Mouse (Mus musculus) kidney, adult 11 months (tissue): ENCODE measurements around the gene Acadsb.

Experiments used
- DNase-seq: peaks from one replicate; pipeline ENCODE4 v3.0.0; 2022

The Acadsb gene

DNA sequence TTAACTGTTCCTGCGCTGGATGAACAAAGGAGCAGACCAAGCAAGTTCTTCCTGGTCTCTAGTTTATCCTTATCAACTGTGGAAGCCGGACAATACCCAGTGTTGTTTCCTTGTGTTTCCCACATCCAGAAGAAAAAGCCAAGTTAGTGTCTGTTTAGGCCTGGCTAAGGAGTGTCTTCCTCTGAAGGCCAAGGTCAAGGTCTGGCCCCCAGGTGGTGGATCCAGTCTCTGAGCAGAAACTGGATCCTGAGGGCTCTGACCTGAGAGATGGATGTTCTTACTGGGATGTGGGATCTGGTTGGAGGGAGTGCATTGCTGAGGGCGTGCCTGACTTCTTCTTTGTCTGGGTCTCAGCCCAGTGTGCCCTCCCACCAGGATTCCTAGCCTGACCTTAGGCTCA, 55.3 kb downstream of the Acadsb start:
- DNase-seq: no peak

DNA sequence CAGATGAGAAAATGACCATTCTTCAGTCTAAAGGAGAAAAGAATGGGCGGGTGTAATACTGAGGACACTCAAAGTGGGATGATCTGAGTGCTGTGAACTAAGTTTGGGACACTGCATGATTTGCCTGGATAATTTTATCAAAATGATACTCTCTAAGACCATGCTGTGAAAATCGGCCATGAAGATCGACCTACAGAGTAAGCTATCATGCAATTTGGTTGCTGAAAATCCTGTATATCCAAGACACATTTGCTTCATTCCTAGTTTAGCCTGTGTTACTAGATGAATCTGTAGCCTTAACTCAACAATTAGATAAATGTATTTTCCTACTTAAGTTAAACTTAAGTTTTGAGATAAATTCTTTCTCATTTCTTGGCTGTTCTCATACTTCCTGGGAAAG, 56.9 kb downstream of the Acadsb start:
- no peak for DNase-seq

DNA sequence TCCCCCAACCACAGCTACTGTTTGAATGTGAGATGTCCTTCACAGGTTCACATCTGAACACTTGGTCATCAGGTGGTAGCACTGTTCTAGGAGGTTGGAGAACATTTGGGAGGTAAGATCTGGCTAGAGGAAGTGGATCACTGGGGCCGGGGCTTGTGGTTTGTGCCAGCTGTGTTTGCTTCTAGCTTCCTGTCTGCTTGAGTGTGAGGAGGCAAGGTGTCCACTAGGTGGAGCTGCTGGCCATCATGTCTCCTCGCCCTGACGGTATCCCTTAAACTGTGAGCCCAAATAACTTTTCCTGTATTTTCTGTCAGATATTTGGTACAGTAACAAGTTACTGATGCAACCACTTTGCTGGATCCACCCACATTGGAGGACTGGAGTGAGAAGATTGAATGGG, 59.1 kb downstream of the Acadsb start:
- no peak for DNase-seq

DNA sequence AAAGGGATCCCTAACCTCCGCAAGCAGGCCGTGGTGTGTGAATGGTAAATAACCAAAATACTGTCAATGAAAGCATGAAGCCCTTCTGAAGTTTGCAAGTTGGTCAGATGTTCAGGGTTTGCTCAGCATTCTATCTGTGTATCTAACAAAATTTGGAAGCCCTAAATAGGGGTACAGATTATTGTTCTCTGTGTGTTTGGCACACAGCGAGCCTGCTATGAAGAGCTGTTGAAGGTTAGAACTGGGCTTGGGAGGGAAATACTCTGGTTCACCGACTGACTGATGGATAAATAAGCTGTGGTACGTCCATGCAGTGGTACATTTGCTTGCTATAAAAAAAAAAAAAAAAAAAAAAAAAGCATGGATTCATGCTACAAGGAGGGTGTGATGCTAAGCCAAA, 61.1 kb downstream of the Acadsb start:
- no peak for DNase-seq

DNA sequence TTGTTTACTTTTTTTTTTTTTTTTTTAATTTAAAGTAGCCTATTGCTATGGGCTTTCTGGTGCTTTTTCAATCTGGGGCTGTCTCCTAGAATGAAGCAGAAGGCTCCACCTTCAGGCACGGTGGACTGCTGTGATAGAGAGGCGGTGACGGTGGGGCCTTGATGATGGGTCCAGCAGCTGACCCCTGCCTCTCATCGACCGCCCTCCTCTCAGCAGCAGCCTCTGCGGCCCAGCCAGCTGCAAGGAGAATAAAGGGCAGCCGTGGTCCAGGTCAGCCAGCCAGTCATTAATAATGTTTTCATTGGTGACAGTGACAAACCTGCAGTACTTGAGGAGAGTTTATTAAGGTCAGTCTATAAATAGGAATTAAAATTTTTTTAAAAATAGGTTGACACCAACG, 66.7 kb downstream of the Acadsb start:
- no peak for DNase-seq

DNA sequence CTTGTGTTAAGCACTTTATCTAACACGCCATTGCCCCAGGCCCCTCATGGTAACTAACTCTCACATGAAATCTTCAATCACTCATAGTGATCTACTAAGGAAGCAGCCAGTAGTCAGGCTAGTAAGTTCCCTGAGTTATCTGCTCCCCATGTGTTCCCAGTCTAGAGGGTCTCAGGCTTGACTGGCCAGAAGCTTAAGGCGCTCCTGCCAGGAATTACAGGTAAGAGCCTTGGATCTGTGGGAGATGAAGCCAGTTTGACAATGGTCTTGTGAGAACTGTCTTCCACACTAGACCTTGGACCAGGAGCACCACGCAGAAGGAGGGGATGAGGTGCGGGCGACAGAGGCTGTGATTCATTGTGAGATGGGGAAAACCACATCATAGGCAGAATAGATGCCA, 68.0 kb downstream of the Acadsb start:
- DNase-seq: no peak
